Mouse (Mus musculus) adrenal gland, postnatal 4 days (tissue): ENCODE results near the gene Spata20. TPM values are rescaled to one million over a fixed set of nuclear protein-coding genes. Genes with fewer than 3 reads are reported as not detected.

Source experiments
- DNase-seq, 2 experiments: peaks; one replicate each; pipeline ENCODE4 v3.0.0; 2021 to 2022; ENCODE audit warnings: low spot score in 2 of 2, mixed read lengths in 2 of 2
- total RNA-seq, 2 experiments: library from RNA; stranded (reverse); gene quantifications; 2 replicates each; pipeline ENCODE4 v1.2.3; 2021

Spata20 gene
- total RNA-seq, 2 experiments from 2014 or later: 0.11 TPM; not detected in 1

DNA sequence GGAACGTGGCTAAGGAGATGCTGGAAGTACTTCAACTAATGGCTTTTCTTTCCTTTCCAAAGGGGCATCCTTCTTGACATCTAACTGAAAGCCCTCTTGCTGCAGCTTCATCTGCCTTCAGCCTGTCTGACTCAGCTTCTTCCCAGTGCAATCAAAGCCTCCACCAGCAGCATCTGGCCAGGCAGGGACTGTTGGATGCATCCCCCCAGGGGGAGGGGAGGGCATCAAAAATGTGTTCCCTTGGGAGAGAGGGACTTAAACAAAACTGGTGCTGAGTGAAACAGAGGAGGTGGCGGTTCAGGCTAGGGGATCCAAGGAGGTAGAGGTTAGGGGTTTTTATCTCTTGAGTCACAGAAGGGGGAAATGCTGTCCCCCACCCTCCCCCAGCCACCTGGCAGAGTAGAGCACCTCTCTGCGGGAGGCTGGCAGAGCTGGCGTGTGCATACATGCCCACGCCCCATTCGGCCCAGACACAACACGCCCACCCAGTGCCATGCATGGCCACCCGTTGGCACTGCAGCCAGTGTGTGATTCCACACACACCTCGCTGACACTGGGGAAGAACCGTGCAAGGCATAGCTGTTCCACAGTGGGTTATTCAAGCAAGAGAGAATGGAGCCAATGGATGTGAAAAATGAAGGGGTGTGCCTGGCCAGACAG, 30.7 kb downstream of the Spata20 start:
- DNase-seq: no peak

DNA sequence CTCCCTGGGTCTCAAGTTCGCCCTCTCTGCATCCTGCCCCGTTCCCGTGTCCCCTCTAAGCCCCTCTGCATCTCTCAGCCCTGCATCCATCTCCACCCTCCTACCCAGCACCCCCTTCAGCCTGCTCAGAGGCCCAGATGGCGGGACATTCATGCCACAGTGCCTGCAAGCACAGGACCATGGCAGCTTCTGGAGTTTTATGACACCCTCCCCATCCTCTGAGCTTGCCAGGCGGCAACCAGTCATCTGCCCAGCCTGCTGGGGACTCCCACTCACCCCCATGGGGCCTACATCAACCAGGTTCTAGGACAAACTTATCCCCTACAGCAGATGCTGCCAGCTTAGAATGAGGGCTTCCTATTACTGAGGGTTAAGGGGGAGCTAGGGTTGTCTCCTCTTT, 31.2 kb downstream of the Spata20 start:
- DNase-seq: no peak

DNA sequence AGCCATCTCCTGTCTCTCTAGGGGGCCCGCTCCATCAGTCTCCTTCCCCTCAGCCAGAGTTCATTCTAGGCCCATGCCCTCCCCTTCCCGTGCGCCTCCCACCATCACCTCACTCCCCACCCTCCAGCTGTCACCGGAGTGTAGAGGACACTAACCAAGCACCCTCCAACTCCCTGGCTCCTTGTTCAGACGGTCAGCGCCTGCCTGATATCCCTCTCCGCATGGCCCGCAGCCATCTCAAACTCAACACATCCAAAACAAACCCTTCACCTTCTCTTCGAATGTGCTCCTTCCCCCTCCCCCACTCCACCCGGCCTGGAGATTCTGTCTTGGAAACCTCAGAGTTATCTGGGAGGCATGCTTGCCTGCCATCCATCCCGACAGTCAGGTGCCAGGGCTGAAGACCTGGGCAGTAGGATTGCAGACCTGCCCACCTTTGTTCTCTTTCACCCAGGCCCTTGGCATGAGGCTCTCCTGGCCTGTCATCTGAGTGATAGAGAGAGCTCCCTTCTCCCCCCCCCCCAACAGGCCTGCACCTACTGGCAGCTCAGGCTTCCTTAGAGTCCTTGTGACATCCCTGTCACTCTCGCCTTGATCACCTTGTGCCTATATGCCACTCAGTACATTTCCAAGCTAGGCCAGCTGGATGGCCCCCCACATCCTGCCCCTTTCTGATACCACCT, 34.7 kb downstream of the Spata20 start:
- no peak for DNase-seq

DNA sequence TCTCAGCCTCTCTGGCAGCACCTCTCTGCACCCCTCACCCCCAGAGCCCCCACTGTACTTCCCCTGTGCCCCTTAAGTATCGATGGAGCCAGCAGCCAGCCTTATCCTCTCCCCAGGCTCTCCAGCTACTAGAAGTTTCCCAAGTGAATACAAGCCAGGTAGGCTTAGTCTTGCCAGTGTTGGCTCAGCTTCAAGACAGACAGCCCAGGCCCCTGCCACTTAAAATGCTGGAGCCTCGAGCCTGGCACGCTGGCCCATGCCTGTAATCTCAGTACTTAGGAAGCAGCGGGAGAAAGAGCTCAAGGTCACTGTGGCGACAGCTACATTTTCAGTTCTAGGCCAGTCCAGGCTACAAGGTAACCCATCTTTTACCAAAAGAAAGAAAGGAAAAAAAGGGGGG, 36.1 kb downstream of the Spata20 start:
- no peak for DNase-seq

DNA sequence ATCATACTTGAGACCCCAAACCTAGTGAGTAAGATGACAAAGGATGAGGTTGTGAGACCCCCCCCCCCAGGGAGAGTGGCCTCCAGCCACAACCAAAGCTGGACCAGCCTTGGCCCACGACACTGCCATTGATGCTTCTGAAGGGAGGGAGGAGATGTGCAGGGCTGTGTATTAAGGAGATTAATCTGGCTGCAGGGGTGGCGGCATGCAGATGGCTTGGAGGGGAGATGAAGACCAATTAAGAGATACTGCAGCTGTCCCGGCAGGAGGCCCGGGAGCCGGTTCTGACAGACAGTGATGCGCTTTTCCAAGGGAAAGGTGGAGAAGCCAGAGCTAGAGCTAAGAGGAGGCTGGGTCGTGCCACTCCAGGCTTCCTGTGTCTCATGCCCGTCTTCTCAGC, 36.7 kb downstream of the Spata20 start:
- no peak for DNase-seq

DNA sequence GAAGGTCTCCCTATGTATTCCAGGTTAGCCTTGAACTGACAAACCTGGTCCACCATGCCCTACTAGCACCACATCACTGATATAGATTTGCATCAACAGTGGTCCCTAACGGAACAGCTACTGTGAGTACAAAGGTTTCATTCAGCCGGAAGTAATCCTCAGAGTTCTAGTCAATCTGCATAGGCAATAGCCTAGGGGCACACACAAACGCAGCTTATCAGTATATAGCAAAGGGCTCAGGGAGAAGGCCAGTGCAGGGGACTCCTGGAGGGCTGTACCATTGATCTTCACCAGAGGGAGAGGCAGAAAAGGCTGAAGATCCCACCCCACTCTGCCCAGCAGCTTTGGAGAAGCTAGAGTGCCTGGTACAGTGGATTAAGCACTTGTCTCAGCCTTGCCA, 39.0 kb downstream of the Spata20 start:
- no peak for DNase-seq

GRCm38 (mm10) chr11:94445300-94445699, 40.7 kb downstream of the Spata20 start:
- DNase-seq: no peak

DNA sequence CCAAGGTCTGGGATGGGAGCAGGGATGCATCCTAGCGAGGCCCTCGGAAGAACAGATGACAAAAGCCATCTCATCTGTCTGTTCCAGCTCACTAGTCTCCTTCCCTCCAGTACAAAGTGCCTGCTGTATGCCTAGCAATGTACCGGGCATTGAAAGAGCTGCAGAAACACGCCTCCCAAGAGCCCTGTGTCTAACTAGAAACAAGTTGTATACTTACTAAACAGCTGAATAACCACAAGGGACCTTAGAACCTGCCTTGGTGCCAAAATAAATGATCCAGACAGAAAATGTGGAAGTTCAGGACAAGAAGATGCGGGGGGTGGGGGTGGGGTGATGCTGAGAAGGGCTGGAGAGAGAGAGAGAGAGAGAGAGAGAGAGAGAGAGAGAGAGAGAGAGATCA, 41.1 kb downstream of the Spata20 start:
- DNase-seq: no peak

DNA sequence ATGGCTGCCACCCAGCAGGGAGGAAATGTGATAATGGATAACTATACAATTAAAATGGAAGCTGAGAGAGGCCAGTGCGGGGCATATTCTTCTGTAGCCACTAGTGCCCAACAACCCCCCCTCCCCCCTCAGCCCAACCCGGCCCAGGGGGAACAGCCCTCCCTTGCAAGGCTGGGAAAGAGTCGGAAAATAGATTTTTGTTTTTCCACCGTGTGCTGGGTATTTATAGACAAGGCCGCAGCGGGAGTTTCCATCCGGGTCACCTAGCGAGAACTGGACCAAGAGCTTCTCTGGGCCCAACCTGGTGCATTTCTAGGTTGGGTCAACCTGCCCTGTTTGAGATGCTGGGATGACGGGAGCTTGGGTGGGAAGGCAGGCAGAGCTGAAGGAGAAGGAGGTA, 44.2 kb downstream of the Spata20 start:
- DNase-seq: no peak

DNA sequence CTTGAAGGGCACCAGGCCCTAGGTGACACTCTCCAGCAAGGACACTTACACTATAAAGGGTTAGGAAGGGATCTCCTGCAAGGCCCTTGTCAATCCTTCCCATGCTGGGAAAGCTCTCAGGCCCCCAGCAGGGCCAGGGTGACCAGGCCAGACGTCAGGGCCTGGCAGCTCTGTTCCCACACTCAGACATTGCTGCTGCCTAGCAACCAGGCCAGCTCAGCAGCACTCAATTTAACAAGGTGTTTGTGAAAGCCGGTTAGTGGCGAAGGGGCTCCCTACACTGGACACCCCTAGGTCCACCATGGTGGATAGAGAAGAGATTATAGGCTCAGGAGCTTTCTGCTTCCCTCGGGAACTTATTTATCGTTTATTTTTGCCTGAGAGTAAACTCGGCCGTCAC, 44.9 kb downstream of the Spata20 start:
- no peak for DNase-seq

GRCm38 (mm10) chr11:94440421-94440820, 45.6 kb downstream of the Spata20 start:
- DNase-seq: no peak

GRCm38 (mm10) chr11:94429011-94429651, 56.8 kb downstream of the Spata20 start:
- DNase-seq: no peak

Other genes starting within 250 kb of the Spata20 start
- gene Wfikkn2, start 240.2 kb downstream of the Spata20 start, total RNA-seq: 1 to 10 TPM; 1.3 to 1.5 TPM
- not detected for gene Gm21885, start 204.3 kb downstream of the Spata20 start, total RNA-seq
- 100 to 1,000 TPM in 1 of 2 experiments, 10 to 100 TPM in 1; 92.6 to 110 TPM for gene Luc7l3, start 164.2 kb downstream of the Spata20 start, total RNA-seq
- gene Ankrd40, start 158.2 kb downstream of the Spata20 start, total RNA-seq: 100 to 1,000 TPM; 108 to 114 TPM
- 10 to 100 TPM in 1 of 2 experiments, 1 to 10 TPM in 1; 7.9 to 11.7 TPM for gene Abcc3, start 93.2 kb downstream of the Spata20 start, total RNA-seq
- gene Cacna1g, start 12.0 kb downstream of the Spata20 start, total RNA-seq: 10 to 100 TPM in 1 of 2 experiments, 1 to 10 TPM in 1; 8.7 to 12.0 TPM
- 10 to 100 TPM; 10.3 to 13.2 TPM for gene Epn3, start 13.8 kb upstream of the Spata20 start, total RNA-seq
- 10 to 100 TPM in 1 of 2 experiments, 1 to 10 TPM in 1; 4.9 to 12.7 TPM for gene Mycbpap, start 35.6 kb upstream of the Spata20 start, total RNA-seq
- gene Rsad1, start 63.1 kb upstream of the Spata20 start, total RNA-seq: 10 to 100 TPM; 14.5 to 15.3 TPM
- under 1 TPM; 0.45 to 0.90 TPM for gene Chad, start 78.9 kb upstream of the Spata20 start, total RNA-seq
- 10 to 100 TPM; 59.1 to 67.3 TPM for gene Acsf2, start 115.7 kb upstream of the Spata20 start, total RNA-seq
- 100 to 1,000 TPM; 122 to 126 TPM for gene Lrrc59, start 143.6 kb upstream of the Spata20 start, total RNA-seq
- gene Mrpl27, start 167.6 kb upstream of the Spata20 start, total RNA-seq: 10 to 100 TPM; 79.8 to 88.5 TPM
- gene Eme1, start 167.8 kb upstream of the Spata20 start, total RNA-seq: 1 to 10 TPM; 5.3 to 6.1 TPM
- gene Xylt2, start 191.3 kb upstream of the Spata20 start, total RNA-seq: 10 to 100 TPM; 30.3 to 32.7 TPM
- under 1 TPM; 0.22 to 0.37 TPM for gene Gm11541, start 218.3 kb upstream of the Spata20 start, total RNA-seq